Mouse (Mus musculus): Measurements from ENCODE around the gene Fam186b. TPM values are rescaled to one million over a fixed set of nuclear protein-coding genes. Genes with fewer than 3 reads are reported as not detected.
A peak's percentile ranks its signal among the peaks of the same experiment; 100 is the strongest.

The Fam186b gene
- polyA plus RNA-seq, 1 experiment from 2014 or later: not detected

DNA sequence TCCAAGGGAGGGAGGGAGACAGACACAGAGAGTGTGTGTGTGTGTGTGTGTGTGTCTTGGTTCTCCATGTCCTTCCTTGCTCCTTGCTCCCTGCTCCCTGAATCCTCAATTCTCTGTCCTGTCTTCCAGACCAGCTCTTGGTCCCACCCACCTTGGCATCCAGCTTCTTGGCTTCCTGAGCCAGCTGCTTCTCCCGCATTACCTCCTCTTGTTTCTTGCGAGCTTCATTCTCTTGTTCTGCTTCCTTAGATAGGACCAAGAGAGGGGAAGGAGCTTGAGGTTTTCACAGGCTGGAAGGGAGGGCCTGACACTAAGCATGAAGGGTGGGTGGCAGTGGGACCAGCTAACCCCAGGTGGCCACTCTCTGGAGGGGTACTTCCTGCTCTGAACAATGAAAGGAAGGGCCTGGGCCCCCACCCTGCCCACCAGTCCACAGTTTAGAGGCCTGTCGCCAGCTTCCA lies 23.8 kb upstream of the Fam186b start:
- ATAC-seq (ENCODE audit: insufficient read depth): no peak

DNA sequence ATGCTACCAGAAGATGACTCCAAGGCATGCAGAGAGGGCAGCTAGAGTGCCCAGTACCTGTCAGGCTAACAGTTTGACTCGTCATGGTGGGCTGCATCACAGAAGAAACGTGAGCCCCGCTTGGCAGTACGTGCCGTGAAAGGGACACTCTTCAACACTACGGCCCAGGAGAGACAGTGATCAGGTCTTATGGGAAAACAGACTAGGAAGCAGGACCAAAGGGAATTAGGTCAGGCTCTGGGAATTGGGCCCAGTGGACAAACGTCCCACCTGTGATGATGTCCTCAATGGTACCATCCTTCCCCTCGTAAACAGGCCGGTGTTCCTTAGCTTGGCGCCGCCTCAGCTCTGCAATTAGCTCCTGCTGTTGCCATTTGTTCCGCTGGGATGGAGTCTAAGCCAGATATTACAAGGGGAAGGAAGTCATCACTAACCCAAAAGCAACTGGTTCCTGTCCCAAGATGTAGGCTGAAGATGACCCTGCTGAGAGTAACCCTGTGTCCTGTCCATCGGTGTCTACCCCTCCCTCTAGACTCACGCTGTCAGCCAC lies 23.2 kb upstream of the Fam186b start:
- Histone ChIP-seq H3K4me3 (replicated peaks) (no peak overlapping the region), H3K36me3 (replicated peaks) (peaks cover 22% of the 10 kb centered on the region), H3K9me3 (replicated peaks) (no peaks in the 10 kb centered on the region), H3K4me1 (replicated peaks) (peaks cover 7% of the 10 kb centered on the region; the same call in 1 of the 2 replicates), H3K27me3 (no peaks in the 10 kb centered on the region), H3K4me2 (no peak overlapping the region), H3K27ac (replicated peaks) (no peak overlapping the region), H3K9ac (no peak overlapping the region)
- 65% methylated on average over 14 of the region's 14 CpGs for WGBS (ENCODE audit: insufficient replicate concordance)
- ATAC-seq (ENCODE audit: insufficient read depth): no peak

More for the DNA sequence above, 23.8 kb upstream of the Fam186b start:
- 41% methylated on average over 3 of the region's 3 CpGs for WGBS (ENCODE audit: insufficient replicate concordance)
- H3K9me3 ChIP-seq (replicated peaks): no peaks in the 10 kb centered on the region
- H3K27me3 ChIP-seq: no peaks in the 10 kb centered on the region
- H3K9ac ChIP-seq: no peak overlapping the region
- no peak overlapping the region for H3K4me3 ChIP-seq (replicated peaks)
- no peak overlapping the region for H3K4me2 ChIP-seq
- H3K36me3 ChIP-seq (replicated peaks): peaks cover 22% of the 10 kb centered on the region
- no peak overlapping the region for H3K27ac ChIP-seq (replicated peaks)
- peaks cover 7% of the 10 kb centered on the region; the same call in 1 of the 2 replicates for H3K4me1 ChIP-seq (replicated peaks)

DNA sequence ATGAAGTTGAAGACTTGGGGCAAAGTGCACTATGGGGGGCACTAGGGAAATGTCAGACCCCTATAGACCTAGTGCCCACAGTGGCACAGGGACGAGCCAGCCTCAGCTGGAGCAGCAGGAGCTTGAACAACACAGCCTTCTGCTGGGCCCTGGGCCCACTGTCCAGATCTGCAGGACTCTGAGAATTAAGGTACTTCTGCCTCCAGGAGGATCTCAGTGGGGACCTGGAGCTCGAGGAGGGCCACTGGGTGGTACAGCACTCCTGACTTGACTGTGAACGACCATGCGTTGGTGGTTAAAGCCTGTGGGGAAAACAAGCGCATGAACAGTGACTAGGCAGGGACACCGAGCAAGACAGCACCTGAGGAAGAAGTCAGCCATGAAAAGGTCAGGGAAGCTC lies 22.4 kb upstream of the Fam186b start:
- H3K27me3 ChIP-seq: no peaks in the 10 kb centered on the region
- 67% methylated on average over 6 of the region's 6 CpGs for WGBS (ENCODE audit: insufficient replicate concordance)
- H3K4me3 ChIP-seq (replicated peaks): no peak overlapping the region
- H3K27ac ChIP-seq (replicated peaks): 0 out of 2 replicates have a peak overlapping the region, but pooled peaks have one; percentile 3
- H3K4me2 ChIP-seq: no peak overlapping the region
- H3K9ac ChIP-seq: no peak overlapping the region
- H3K4me1 ChIP-seq (replicated peaks): peaks cover 7% of the 10 kb centered on the region; the same call in 1 of the 2 replicates
- H3K9me3 ChIP-seq (replicated peaks): no peaks in the 10 kb centered on the region
- peaks cover 22% of the 10 kb centered on the region for H3K36me3 ChIP-seq (replicated peaks)
- no peak for ATAC-seq (ENCODE audit: insufficient read depth)

DNA sequence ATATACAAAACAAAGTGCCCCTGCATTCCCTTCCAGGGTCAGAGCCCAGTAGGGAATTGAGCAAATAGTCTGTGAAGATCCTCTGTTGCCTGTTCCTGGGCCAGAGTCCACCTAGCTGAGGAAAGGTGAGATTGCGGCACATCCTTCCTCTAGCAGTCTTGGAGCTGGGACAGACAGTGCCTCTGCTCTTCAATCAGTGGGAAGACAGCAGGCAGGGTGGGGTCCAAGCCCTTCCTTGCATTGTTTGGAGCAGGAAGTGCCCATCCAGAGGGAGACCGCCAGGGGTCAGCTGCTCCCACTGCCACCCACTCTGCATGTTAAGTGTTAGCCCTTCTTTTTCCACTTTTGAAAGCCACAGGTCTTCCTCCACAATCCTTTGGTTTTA lies 21.6 kb upstream of the Fam186b start:
- peaks cover 7% of the 10 kb centered on the region; the same call in 1 of the 2 replicates for H3K4me1 ChIP-seq (replicated peaks)
- no peak for ATAC-seq (ENCODE audit: insufficient read depth)
- no peak overlapping the region for H3K4me3 ChIP-seq (replicated peaks)
- no peaks in the 10 kb centered on the region for H3K9me3 ChIP-seq (replicated peaks)
- WGBS (ENCODE audit: insufficient replicate concordance): 58% methylated on average over 2 of the region's 2 CpGs
- H3K4me2 ChIP-seq: no peak overlapping the region
- peaks cover 16% of the 10 kb centered on the region; the same call in 1 of the 2 replicates for H3K36me3 ChIP-seq (replicated peaks)
- no peaks in the 10 kb centered on the region for H3K27me3 ChIP-seq
- H3K9ac ChIP-seq: no peak overlapping the region
- H3K27ac ChIP-seq (replicated peaks): no peak overlapping the region

DNA sequence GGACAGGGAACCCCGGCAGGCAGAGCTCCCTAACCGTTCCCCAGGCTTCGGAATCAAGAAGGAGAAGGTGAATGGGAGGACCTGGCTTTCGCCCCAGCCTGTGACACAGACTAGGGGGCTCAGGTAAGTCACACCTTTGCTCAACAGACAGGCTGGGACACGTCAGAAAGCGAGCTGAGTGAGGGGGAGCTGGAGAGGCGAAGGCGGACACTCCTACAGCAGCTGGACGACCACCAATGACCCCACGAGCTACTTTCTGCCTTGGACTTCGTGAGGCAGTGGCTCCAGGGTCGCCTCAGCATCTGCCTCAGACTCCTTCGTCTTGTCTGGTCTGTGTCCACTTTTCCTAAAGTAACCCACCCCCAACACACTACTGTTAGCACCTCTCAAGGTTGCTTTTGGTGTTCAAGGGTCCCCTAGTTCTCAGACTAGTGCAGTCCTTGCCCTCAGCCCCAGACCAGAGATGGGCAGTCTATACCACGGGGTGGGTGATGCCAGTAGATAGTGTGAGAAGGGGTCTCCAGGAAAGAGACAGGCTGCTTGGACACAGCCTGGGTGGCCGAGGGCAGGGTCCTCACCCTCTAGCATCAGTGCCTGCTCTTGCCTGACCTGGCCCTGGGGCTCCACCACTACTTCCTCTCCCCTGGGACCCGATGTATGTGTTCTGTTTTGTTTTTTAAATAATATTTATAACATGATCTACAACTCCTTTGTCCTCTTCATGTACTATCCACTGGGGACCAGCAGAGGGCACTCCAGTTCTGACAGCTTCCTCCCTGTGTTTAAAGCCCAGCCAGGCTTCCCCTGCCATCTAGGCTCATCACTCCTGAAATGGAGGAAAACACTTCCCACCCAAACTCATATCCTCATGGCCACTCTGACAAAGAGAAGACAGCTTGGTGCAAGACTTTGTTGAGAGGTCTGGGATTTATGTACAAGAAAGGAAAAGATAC lies 20.9 kb upstream of the Fam186b start:
- 0 out of 2 replicates have a peak, but pooled peaks cover 12% of the 10 kb centered on the region for H3K36me3 ChIP-seq (replicated peaks)
- no peak overlapping the region for H3K27ac ChIP-seq (replicated peaks)
- peaks cover 7% of the 10 kb centered on the region; the same call in 1 of the 2 replicates for H3K4me1 ChIP-seq (replicated peaks)
- WGBS (ENCODE audit: insufficient replicate concordance): 61% methylated on average over 16 of the region's 16 CpGs
- no peak overlapping the region for H3K4me2 ChIP-seq
- H3K27me3 ChIP-seq: no peaks in the 10 kb centered on the region
- no peak overlapping the region for H3K4me3 ChIP-seq (replicated peaks)
- no peaks in the 10 kb centered on the region for H3K9me3 ChIP-seq (replicated peaks)
- no peak overlapping the region for H3K9ac ChIP-seq
- ATAC-seq (ENCODE audit: insufficient read depth): no peak

DNA sequence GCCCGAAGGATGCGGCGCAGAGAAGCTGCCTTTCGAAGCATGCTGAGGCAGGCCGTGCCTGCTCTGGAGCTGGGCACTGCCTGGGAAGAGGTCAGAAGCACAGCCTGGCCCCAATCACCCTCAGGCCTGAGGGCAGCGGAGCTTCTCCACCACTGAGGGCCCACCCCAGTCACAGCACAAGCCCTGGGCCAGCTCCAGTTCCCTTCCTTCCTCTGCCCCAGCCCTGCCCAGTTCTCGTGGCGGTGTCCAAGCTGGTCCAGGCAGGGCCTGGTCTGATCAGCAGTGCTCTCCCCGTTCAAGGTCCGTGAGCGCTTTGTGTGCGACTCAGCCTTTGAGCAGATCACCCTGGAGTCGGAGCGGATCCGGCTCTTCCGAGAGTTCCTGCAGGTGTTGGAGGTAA lies 19.2 kb upstream of the Fam186b start:
- Histone ChIP-seq H3K27ac (replicated peaks) (no peak overlapping the region), H3K4me2 (no peak overlapping the region), H3K9me3 (replicated peaks) (no peaks in the 10 kb centered on the region), H3K4me3 (replicated peaks) (no peak overlapping the region), H3K9ac (no peak overlapping the region), H3K36me3 (replicated peaks) (peaks cover 8% of the 10 kb centered on the region; the same call in 1 of the 2 replicates), H3K27me3 (no peaks in the 10 kb centered on the region), H3K4me1 (replicated peaks) (peaks cover 7% of the 10 kb centered on the region; the same call in 1 of the 2 replicates)
- 84% methylated on average over 16 of the region's 16 CpGs for WGBS (ENCODE audit: insufficient replicate concordance)
- ATAC-seq (ENCODE audit: insufficient read depth): 0 out of 2 replicates have a peak, but pooled peaks have one; percentile 12

DNA sequence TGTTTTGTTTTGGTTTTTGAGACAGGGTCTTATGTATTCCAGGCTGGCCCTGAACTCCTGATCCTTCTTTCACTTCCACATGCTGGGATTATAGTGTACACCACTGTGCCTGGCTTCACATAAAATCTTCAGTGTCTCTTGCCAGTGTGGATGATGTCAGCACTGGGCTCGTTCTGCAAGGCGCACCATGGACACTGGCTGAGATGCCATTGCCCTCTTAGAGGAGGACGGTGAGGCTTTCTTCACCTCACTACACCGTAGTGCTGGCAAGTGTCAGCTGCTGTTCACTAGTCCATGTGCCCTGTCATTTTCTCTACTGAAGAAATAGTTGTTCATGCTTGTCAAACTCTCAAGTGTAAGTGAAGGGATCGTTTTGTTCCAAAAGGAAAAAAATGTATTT lies 14.9 kb upstream of the Fam186b start:
- no peak overlapping the region for H3K27ac ChIP-seq (replicated peaks)
- H3K4me3 ChIP-seq (replicated peaks): no peak overlapping the region
- peaks cover 4% of the 10 kb centered on the region; the same call in 1 of the 2 replicates for H3K36me3 ChIP-seq (replicated peaks)
- ATAC-seq (ENCODE audit: insufficient read depth): no peak
- no peak overlapping the region for H3K4me2 ChIP-seq
- H3K27me3 ChIP-seq: no peaks in the 10 kb centered on the region
- WGBS (ENCODE audit: insufficient replicate concordance): 82% methylated on average over 5 of the region's 5 CpGs
- no peak overlapping the region for H3K9ac ChIP-seq
- H3K4me1 ChIP-seq (replicated peaks): no peaks in the 10 kb centered on the region
- no peaks in the 10 kb centered on the region for H3K9me3 ChIP-seq (replicated peaks)

DNA sequence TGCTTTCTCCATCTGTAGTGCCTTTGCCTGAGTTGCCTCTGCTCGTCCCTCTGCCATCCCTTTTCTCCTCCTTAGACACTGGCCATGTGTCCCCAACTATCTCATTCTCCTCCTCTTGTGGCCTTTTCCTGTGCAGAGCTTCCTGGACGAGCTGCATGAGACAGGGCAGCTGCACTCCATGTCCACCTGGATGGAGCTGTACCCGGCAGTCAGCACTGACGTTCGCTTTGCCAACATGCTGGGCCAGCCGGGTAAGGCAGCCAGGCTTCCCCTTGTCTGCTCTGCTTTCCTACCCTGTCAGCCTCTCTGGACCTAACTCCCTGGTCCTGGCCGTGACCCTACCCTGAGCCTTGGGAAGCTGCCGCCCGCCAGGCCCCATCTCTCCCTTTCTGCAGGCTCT lies 13.9 kb upstream of the Fam186b start:
- WGBS (ENCODE audit: insufficient replicate concordance): 74% methylated on average over 9 of the region's 9 CpGs
- H3K4me2 ChIP-seq: no peak overlapping the region
- H3K9ac ChIP-seq: no peak overlapping the region
- H3K27ac ChIP-seq (replicated peaks): no peak overlapping the region
- H3K9me3 ChIP-seq (replicated peaks): no peaks in the 10 kb centered on the region
- no peaks in the 10 kb centered on the region for H3K27me3 ChIP-seq
- ATAC-seq (ENCODE audit: insufficient read depth): no peak
- H3K4me3 ChIP-seq (replicated peaks): no peak overlapping the region
- H3K36me3 ChIP-seq (replicated peaks): peaks cover 7% of the 10 kb centered on the region; the same call in 1 of the 2 replicates
- H3K4me1 ChIP-seq (replicated peaks): no peaks in the 10 kb centered on the region

DNA sequence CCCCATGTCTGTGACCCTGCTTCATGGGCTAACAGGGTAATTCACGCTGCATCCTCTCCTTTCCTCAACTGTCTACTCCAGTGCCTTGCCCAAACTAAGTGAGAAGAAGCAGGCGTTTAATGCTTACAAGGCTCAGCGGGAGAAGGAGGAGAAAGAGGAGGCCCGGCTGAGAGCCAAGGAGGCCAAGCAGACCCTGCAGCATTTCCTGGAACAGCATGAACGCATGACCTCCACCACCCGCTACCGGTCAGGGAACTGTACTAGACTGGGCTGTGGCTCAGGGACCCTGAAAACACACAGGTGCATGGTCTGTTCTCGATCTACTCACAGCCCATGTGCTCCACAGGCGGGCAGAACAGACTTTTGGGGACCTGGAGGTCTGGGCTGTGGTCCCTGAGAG lies 11.8 kb upstream of the Fam186b start:
- Histone ChIP-seq H3K27ac (replicated peaks) (no peak overlapping the region), H3K4me3 (replicated peaks) (no peak overlapping the region), H3K4me1 (replicated peaks) (no peaks in the 10 kb centered on the region), H3K9ac (no peak overlapping the region), H3K9me3 (replicated peaks) (no peaks in the 10 kb centered on the region), H3K36me3 (replicated peaks) (peaks cover 7% of the 10 kb centered on the region; the same call in 1 of the 2 replicates), H3K4me2 (no peak overlapping the region), H3K27me3 (no peaks in the 10 kb centered on the region)
- 72% methylated on average over 9 of the region's 9 CpGs for WGBS (ENCODE audit: insufficient replicate concordance)
- ATAC-seq (ENCODE audit: insufficient read depth): no peak

DNA sequence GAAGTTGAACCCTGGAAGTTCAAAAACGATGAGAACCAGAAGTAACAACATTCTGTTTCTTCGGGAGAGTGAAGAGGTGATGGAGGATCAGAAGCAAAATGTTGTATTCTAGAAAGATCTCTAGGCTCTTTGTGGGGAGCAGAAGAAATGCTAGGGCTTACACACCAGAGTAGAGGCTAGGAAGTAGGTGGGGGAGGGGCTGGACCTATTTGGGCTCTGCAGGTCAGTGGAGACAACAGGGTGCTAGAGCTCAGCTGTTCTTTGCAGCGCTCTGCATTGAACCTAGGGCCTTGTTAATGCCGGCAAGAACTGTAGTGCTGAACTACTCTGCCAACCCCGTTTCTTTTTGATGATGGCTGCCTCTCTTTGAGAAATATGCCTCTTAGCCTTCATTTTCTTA lies 525 bp upstream of the Fam186b start:
- 47% methylated on average over 5 of the region's 5 CpGs for whole genome bisulfite sequencing (ENCODE audit: insufficient replicate concordance)
- no peaks in the 10 kb centered on the region for H3K9me3 ChIP-seq (replicated peaks)
- peaks cover 15% of the 10 kb centered on the region for H3K27me3 ChIP-seq
- no peaks in the 10 kb centered on the region for H3K36me3 ChIP-seq (replicated peaks)
- peaks cover 25% of the 10 kb centered on the region for H3K4me1 ChIP-seq (replicated peaks)
- no peak overlapping the region for H3K4me3 ChIP-seq (replicated peaks)
- ATAC-seq (ENCODE audit: insufficient read depth): no peak
- H3K4me2 ChIP-seq: peak overlapping the region; percentile 81; the same call in 1 of the 2 replicates
- H3K9ac ChIP-seq: no peak overlapping the region
- no peak overlapping the region for H3K27ac ChIP-seq (replicated peaks)

DNA sequence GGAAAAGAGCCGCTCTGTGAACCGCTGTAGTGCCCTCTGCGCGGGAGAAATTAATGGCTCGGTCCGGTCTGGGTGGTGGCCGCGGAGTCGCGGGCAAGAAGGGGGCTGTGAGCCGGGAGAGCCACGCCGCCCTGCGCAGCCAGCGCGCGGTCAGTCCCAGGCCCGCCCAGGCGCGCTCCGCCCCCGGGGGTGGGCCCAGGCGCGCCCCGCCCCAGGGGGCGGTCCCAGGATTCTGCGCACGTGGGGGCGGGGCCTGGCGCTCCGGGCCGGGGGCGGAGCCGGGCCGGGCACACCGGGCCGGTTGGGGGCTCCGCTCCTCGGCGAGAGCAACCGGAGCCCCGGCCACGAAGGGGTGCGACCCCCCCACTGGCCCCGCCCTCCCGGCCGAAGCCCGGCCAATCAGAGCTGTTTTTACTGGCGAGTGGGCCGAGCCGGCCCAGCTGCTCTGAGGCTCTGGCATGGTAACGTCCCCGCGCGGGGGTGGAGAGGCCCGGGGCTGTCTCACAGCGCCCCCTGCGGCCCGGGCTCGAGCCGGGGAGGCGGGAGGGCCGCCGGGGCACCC lies 794 bp downstream of the Fam186b start, which contains the start of gene Prpf40b:
Gene Prpf40b, plus strand, starts transcription at position 275 of the 562 bp plus-strand sequence.
- Histone ChIP-seq H3K4me3 (replicated peaks) (peak within 1 kb of the TSS; percentile 68), H3K27me3 (peaks cover 15% of the 10 kb centered on the region), H3K4me1 (replicated peaks) (peaks cover 25% of the 10 kb centered on the region), H3K4me2 (peak within 1 kb of the TSS; percentile 81), H3K9me3 (replicated peaks) (no peaks in the 10 kb centered on the region), H3K27ac (replicated peaks) (peak within 1 kb of the TSS; percentile 59), H3K36me3 (replicated peaks) (no peaks in the 10 kb centered on the region), H3K9ac (peak within 1 kb of the TSS; percentile 51)
- ATAC-seq (ENCODE audit: insufficient read depth): peak; percentile 92
- WGBS (ENCODE audit: insufficient replicate concordance): under 1% methylated on average over 60 of the region's 64 CpGs

Measured in liver, embryonic 15.5 days (tissue).